Mouse (Mus musculus) activated CD4-positive, CD25-positive, alpha-beta regulatory T cell, adult 4 months (primary cell): ENCODE measurements around the gene Mtmr14. TPM values are rescaled to one million over a fixed set of nuclear protein-coding genes. Genes with fewer than 3 reads are reported as not detected.

Experiments
- ATAC-seq: one replicate; pipeline ENCODE4 v1.8.0; 2017
- polyA plus RNA-seq, 2 experiments: library from polyadenylated mRNA; unstranded; fragments of 100-300 nt; shearing (Covaris generic); gene quantifications; one replicate each; pipeline ENCODE4 v1.2.1; 2017

Gene Mtmr14
- polyA plus RNA-seq, 2 experiments from 2014 or later, result 15.1 to 16.7 TPM

GRCm38 (mm10) chr6:113281676-113282075 is 44.0 kb downstream of the Mtmr14 start:
- no peak for ATAC-seq

- ATAC-seq, result no peak
Measured at GRCm38 (mm10) chr6:113282101-113282802, 44.6 kb downstream of the Mtmr14 start, which contains the start of gene Cpne9. Gene Cpne9, plus strand, starts transcription at chr6:113282307.

- no peak for ATAC-seq
Measured at GRCm38 (mm10) chr6:113282969-113283368, 45.3 kb downstream of the Mtmr14 start.

- ATAC-seq, result no peak
Measured at GRCm38 (mm10) chr6:113283500-113283899, 45.9 kb downstream of the Mtmr14 start.

- ATAC-seq, result no peak
Measured at GRCm38 (mm10) chr6:113284931-113285330, 47.3 kb downstream of the Mtmr14 start.

- ATAC-seq, result no peak
Measured at GRCm38 (mm10) chr6:113286316-113286715, 48.7 kb downstream of the Mtmr14 start.

- no peak for ATAC-seq
Measured at GRCm38 (mm10) chr6:113287236-113287635, 49.6 kb downstream of the Mtmr14 start.

GRCm38 (mm10) chr6:113289346-113289745 is 51.7 kb downstream of the Mtmr14 start:
- ATAC-seq, result no peak

- no peak for ATAC-seq
Measured at GRCm38 (mm10) chr6:113290346-113290745, 52.7 kb downstream of the Mtmr14 start.

GRCm38 (mm10) chr6:113292938-113293337 is 55.3 kb downstream of the Mtmr14 start:
- no peak for ATAC-seq

- ATAC-seq, result no peak
Measured at GRCm38 (mm10) chr6:113296046-113296445, 58.4 kb downstream of the Mtmr14 start.

GRCm38 (mm10) chr6:113296639-113297038 is 59.0 kb downstream of the Mtmr14 start:
- ATAC-seq, result no peak

- ATAC-seq, result no peak
Measured at GRCm38 (mm10) chr6:113301350-113301749, 63.7 kb downstream of the Mtmr14 start.

GRCm38 (mm10) chr6:113302258-113302657 is 64.6 kb downstream of the Mtmr14 start:
- ATAC-seq, result no peak

GRCm38 (mm10) chr6:113306322-113306985 is 68.8 kb downstream of the Mtmr14 start:
- ATAC-seq, result peak; percentile 89

- peak; percentile 13 for ATAC-seq
Measured at GRCm38 (mm10) chr6:113306986-113307349, 69.3 kb downstream of the Mtmr14 start, which contains the start of gene Brpf1. Gene Brpf1, plus strand, starts transcription at chr6:113307137.

GRCm38 (mm10) chr6:113307481-113308121 is 70.0 kb downstream of the Mtmr14 start:
- ATAC-seq, result no peak

GRCm38 (mm10) chr6:113308141-113308540 is 70.5 kb downstream of the Mtmr14 start:
- no peak for ATAC-seq

- ATAC-seq, result no peak
Measured at GRCm38 (mm10) chr6:113315972-113316371, 78.3 kb downstream of the Mtmr14 start.

GRCm38 (mm10) chr6:113326533-113327315 is 89.1 kb downstream of the Mtmr14 start, which contains the start of gene Ogg1:
Gene Ogg1, plus strand, starts transcription at chr6:113326972.
- ATAC-seq, result peak; percentile 92

GRCm38 (mm10) chr6:113329396-113329795 is 91.8 kb downstream of the Mtmr14 start:
- ATAC-seq, result no peak

GRCm38 (mm10) chr6:113330547-113330946 is 92.9 kb downstream of the Mtmr14 start:
- ATAC-seq, result peak; percentile 40
